Mouse (Mus musculus): ENCODE results near the gene Lpar1. TPM values are rescaled to one million over a fixed set of nuclear protein-coding genes. Genes with fewer than 3 reads are reported as not detected.
"Not testable (repeated sequence)": the region's sequence is repeated elsewhere in the genome, so short reads cannot be mapped to it uniquely, and the experiment has no call there.

The Lpar1 gene
- polyA plus RNA-seq, 1 experiment from 2014 or later: 150 TPM

- Histone ChIP-seq H3K27ac (no peak overlapping the region), H3K27me3 (no peaks in the 10 kb centered on the region), H3K4me3 (no peak overlapping the region), H3K4me1 (peaks cover 35% of the 10 kb centered on the region), H3K9ac (no peak overlapping the region), H3K36me3 (peaks cover 40% of the 10 kb centered on the region), H3K9me3 (no peaks in the 10 kb centered on the region), H3K4me2 (no peak overlapping the region)
- ATAC-seq (ENCODE audit: insufficient number of reproducible peaks, low FRiP score, low TSS enrichment, low read depth): no peak
- WGBS: 81% methylated on average over 3 of the region's 3 CpGs
Observed at GRCm38 (mm10) chr4:58543171-58543570, 10.5 kb downstream of the Lpar1 start.

GRCm38 (mm10) chr4:58542656-58543055, 11.0 kb downstream of the Lpar1 start:
- not testable (repeated sequence) for H3K9me3 ChIP-seq; ATAC-seq (ENCODE audit: insufficient number of reproducible peaks, low FRiP score, low TSS enrichment, low read depth); H3K4me2 ChIP-seq; H3K4me3 ChIP-seq; H3K27ac ChIP-seq; H3K27me3 ChIP-seq; H3K9ac ChIP-seq
- Histone ChIP-seq H3K4me1 (peaks cover 30% of the 10 kb centered on the region), H3K36me3 (peaks cover 36% of the 10 kb centered on the region)
- WGBS: 86% methylated on average over 7 of the region's 7 CpGs

GRCm38 (mm10) chr4:58540841-58541240, 12.9 kb downstream of the Lpar1 start:
- H3K27me3 ChIP-seq: no peaks in the 10 kb centered on the region
- H3K4me1 ChIP-seq: peaks cover 13% of the 10 kb centered on the region
- H3K27ac ChIP-seq: no peak overlapping the region
- WGBS: 84% methylated on average over 3 of the region's 3 CpGs
- no peak overlapping the region for H3K9ac ChIP-seq
- ATAC-seq (ENCODE audit: insufficient number of reproducible peaks, low FRiP score, low TSS enrichment, low read depth): no peak
- no peak overlapping the region for H3K4me2 ChIP-seq
- no peak overlapping the region for H3K4me3 ChIP-seq
- H3K9me3 ChIP-seq: no peaks in the 10 kb centered on the region
- peaks cover 37% of the 10 kb centered on the region for H3K36me3 ChIP-seq

- H3K4me3 ChIP-seq: no peak overlapping the region
- H3K4me2 ChIP-seq: no peak overlapping the region
- WGBS: 62% methylated on average over 8 of the region's 8 CpGs
- H3K36me3 ChIP-seq: peaks cover 33% of the 10 kb centered on the region
- H3K9ac ChIP-seq: no peak overlapping the region
- H3K4me1 ChIP-seq: peaks cover 10% of the 10 kb centered on the region
- H3K27ac ChIP-seq: no peak overlapping the region
- ATAC-seq (ENCODE audit: insufficient number of reproducible peaks, low FRiP score, low TSS enrichment, low read depth): no peak
- H3K9me3 ChIP-seq: no peaks in the 10 kb centered on the region
- H3K27me3 ChIP-seq: no peaks in the 10 kb centered on the region
Observed at GRCm38 (mm10) chr4:58540385-58540784, 13.3 kb downstream of the Lpar1 start.

- Histone ChIP-seq H3K36me3 (peaks cover 23% of the 10 kb centered on the region), H3K9me3 (no peaks in the 10 kb centered on the region), H3K27me3 (no peaks in the 10 kb centered on the region), H3K27ac (0 out of 2 replicates have a peak overlapping the region, but pooled peaks have one; percentile 5), H3K9ac (no peak overlapping the region), H3K4me1 (peaks cover 21% of the 10 kb centered on the region), H3K4me2 (no peak overlapping the region), H3K4me3 (no peak overlapping the region)
- ATAC-seq (ENCODE audit: insufficient number of reproducible peaks, low FRiP score, low TSS enrichment, low read depth): peak; percentile 24; the same call in 1 of the 2 replicates
- WGBS: 58% methylated on average over 3 of the region's 3 CpGs
Observed at GRCm38 (mm10) chr4:58538696-58539095, 15.0 kb downstream of the Lpar1 start.

GRCm38 (mm10) chr4:58535754-58536153, 17.9 kb downstream of the Lpar1 start:
- no peaks in the 10 kb centered on the region for H3K9me3 ChIP-seq
- no peak overlapping the region for H3K9ac ChIP-seq
- H3K27ac ChIP-seq: no peak overlapping the region
- H3K36me3 ChIP-seq: peaks cover 10% of the 10 kb centered on the region; the same call in 1 of the 2 replicates
- 85% methylated on average over 6 of the region's 6 CpGs for WGBS
- H3K4me1 ChIP-seq: peaks cover 35% of the 10 kb centered on the region
- H3K27me3 ChIP-seq: no peaks in the 10 kb centered on the region
- ATAC-seq (ENCODE audit: insufficient number of reproducible peaks, low FRiP score, low TSS enrichment, low read depth): no peak
- H3K4me2 ChIP-seq: no peak overlapping the region
- no peak overlapping the region for H3K4me3 ChIP-seq

- H3K36me3 ChIP-seq: peaks cover 10% of the 10 kb centered on the region; the same call in 1 of the 2 replicates
- H3K4me1 ChIP-seq: peaks cover 42% of the 10 kb centered on the region
- H3K4me2 ChIP-seq: no peak overlapping the region
- ATAC-seq (ENCODE audit: insufficient number of reproducible peaks, low FRiP score, low TSS enrichment, low read depth): no peak
- no peak overlapping the region for H3K27ac ChIP-seq
- no peaks in the 10 kb centered on the region for H3K27me3 ChIP-seq
- H3K4me3 ChIP-seq: no peak overlapping the region
- 66% methylated on average over 15 of the region's 15 CpGs for WGBS
- H3K9ac ChIP-seq: no peak overlapping the region
- H3K9me3 ChIP-seq: no peaks in the 10 kb centered on the region
Observed at GRCm38 (mm10) chr4:58534726-58535350, 18.9 kb downstream of the Lpar1 start.

- ATAC-seq (ENCODE audit: insufficient number of reproducible peaks, low FRiP score, low TSS enrichment, low read depth): no peak
- Histone ChIP-seq H3K36me3 (peaks cover 10% of the 10 kb centered on the region; the same call in 1 of the 2 replicates), H3K4me3 (no peak overlapping the region), H3K4me2 (0 out of 2 replicates have a peak overlapping the region, but pooled peaks have one; percentile 3), H3K9ac (no peak overlapping the region), H3K4me1 (peaks cover 42% of the 10 kb centered on the region), H3K27me3 (no peaks in the 10 kb centered on the region), H3K9me3 (no peaks in the 10 kb centered on the region), H3K27ac (no peak overlapping the region)
- WGBS: 32% methylated on average over 13 of the region's 13 CpGs
Observed at GRCm38 (mm10) chr4:58534141-58534571, 19.5 kb downstream of the Lpar1 start.

- Histone ChIP-seq H3K4me1 (peaks cover 39% of the 10 kb centered on the region), H3K9me3 (no peaks in the 10 kb centered on the region)
- 29% methylated on average over 3 of the region's 3 CpGs for WGBS
Observed at GRCm38 (mm10) chr4:58533519-58533918, 20.2 kb downstream of the Lpar1 start.

GRCm38 (mm10) chr4:58532326-58532725, 21.4 kb downstream of the Lpar1 start:
- Histone ChIP-seq H3K4me1 (peaks cover 37% of the 10 kb centered on the region), H3K36me3 (0 out of 2 replicates have a peak, but pooled peaks cover 2% of the 10 kb centered on the region), H3K9me3 (no peaks in the 10 kb centered on the region), H3K27me3 (no peaks in the 10 kb centered on the region), H3K9ac (no peak overlapping the region), H3K4me2 (no peak overlapping the region), H3K4me3 (no peak overlapping the region), H3K27ac (no peak overlapping the region)
- ATAC-seq (ENCODE audit: insufficient number of reproducible peaks, low FRiP score, low TSS enrichment, low read depth): no peak
- WGBS: 60% methylated on average over 3 of the region's 3 CpGs

More at GRCm38 (mm10) chr4:58533519-58533918, 20.2 kb downstream of the Lpar1 start:
- H3K4me3 ChIP-seq: no peak overlapping the region
- no peak overlapping the region for H3K4me2 ChIP-seq
- H3K36me3 ChIP-seq: peaks cover 7% of the 10 kb centered on the region; the same call in 1 of the 2 replicates
- H3K27me3 ChIP-seq: no peaks in the 10 kb centered on the region
- H3K9ac ChIP-seq: no peak overlapping the region
- no peak for ATAC-seq (ENCODE audit: insufficient number of reproducible peaks, low FRiP score, low TSS enrichment, low read depth)
- no peak overlapping the region for H3K27ac ChIP-seq

GRCm38 (mm10) chr4:58530706-58531105, 23.0 kb downstream of the Lpar1 start:
- no peak overlapping the region for H3K27ac ChIP-seq

GRCm38 (mm10) chr4:58530279-58530678, 23.4 kb downstream of the Lpar1 start:
- H3K4me2 ChIP-seq: no peak overlapping the region
- H3K9ac ChIP-seq: no peak overlapping the region
- no peaks in the 10 kb centered on the region for H3K36me3 ChIP-seq
- no peaks in the 10 kb centered on the region for H3K9me3 ChIP-seq
- ATAC-seq (ENCODE audit: insufficient number of reproducible peaks, low FRiP score, low TSS enrichment, low read depth): no peak
- WGBS: 20% methylated on average over 3 of the region's 3 CpGs
- no peak overlapping the region for H3K4me3 ChIP-seq
- no peak overlapping the region for H3K27ac ChIP-seq
- H3K4me1 ChIP-seq: peaks cover 38% of the 10 kb centered on the region
- no peaks in the 10 kb centered on the region for H3K27me3 ChIP-seq

More at GRCm38 (mm10) chr4:58530706-58531105, 23.0 kb downstream of the Lpar1 start:
- Histone ChIP-seq H3K9me3 (no peaks in the 10 kb centered on the region), H3K4me1 (peaks cover 39% of the 10 kb centered on the region), H3K4me2 (no peak overlapping the region), H3K36me3 (no peaks in the 10 kb centered on the region), H3K27me3 (no peaks in the 10 kb centered on the region), H3K4me3 (no peak overlapping the region), H3K9ac (no peak overlapping the region)
- ATAC-seq (ENCODE audit: insufficient number of reproducible peaks, low FRiP score, low TSS enrichment, low read depth): no peak
- 45% methylated on average over 5 of the region's 5 CpGs for WGBS

Data from limb, embryonic 15.5 days (tissue).